Mouse (Mus musculus) cerebellum, adult 8-10 months (tissue): ENCODE measurements around the gene Snrpb2.

ENCODE experiments used
- DNase-seq: peaks from one replicate; pipeline ENCODE4 v3.0.0; 2022

The Snrpb2 gene

DNA sequence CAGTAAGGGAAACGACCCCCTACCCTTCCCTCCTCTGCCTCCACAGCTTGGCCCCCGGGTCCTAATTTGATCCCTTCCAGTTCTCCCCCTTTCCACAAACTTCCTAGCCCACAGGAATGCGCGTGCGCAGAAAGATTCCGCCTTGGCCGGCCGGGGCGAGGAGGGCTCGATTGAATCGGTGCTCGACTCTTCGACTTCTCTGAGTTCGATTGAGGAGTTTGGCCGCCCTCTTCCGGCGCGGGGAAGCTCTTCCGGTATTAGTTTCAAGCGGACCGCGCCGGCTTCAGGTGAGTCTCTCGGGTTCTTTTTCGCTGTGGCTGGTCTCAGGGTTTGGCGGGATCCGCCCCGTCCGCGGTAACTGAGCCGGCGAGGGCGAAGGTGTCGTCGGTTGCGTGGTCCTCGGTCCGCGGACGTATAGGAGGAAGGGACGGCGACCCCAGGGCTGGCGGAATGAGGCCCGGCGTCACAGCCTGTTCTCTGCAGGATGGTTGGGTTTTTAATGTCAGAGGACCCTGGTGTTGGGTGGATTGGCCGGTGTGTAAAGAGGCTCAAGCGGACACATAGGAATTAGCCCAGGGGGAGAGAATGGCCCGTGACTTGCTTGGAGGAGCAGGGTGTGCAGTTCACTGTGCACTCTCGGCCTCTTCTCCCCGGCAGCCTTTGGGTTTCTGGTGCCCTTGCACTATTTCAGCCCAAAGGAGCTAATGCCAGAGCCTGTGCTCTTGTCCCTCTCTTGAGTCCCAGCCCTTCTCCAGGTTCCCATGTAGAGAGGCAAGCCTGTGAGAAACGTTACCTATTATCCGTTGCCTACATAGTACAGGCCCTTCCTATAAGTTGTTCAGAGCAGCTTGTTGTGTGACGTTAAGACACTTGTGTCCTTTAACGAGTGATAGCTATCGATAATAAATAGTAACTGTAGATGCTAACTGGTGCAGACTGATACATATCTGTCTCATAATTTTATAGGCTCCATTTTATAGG lies at the start of gene Snrpb2:
Snrpb2 (plus strand) TSS at position 228 of the 981 bp plus-strand sequence.
- peak; percentile 86 for DNase-seq

DNA sequence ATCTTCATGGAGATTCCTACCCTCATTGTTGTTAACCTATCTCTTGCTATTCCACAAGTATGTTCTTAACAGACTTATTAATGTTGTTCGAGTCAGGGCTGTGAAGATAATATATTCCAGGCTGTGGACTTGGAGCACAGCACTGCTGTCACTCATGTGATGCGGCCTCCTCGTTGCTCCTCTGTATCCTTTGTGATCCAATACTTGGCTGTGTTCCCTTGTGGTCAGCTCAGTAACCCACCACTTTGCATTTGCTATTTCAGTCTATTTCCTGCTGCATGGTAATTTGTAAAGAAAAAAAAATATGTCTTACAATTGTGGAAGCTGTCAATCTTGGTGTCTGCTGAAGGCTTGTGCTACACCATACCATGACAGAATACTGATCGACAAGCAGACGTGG lies 49.8 kb upstream of the Snrpb2 start:
- DNase-seq: no peak

DNA sequence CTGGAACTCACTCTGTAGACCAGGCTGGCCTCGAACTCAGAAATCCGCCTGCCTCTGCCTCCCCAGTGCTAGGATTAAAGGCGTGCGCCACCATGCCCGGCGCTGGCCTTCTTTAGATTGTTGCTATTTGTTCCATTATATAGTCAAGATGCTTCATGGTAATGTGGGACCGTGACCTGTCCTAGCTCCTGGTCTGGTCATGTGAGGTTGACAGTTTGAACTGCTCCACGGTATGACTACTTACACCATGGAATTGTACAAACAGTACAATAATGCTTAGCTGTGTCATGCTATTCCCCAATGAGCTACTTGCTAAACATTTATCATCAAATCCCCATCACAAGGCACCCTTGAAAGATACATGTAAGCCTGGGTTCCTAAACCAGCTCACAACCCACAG lies 44.8 kb upstream of the Snrpb2 start:
- DNase-seq: no peak

DNA sequence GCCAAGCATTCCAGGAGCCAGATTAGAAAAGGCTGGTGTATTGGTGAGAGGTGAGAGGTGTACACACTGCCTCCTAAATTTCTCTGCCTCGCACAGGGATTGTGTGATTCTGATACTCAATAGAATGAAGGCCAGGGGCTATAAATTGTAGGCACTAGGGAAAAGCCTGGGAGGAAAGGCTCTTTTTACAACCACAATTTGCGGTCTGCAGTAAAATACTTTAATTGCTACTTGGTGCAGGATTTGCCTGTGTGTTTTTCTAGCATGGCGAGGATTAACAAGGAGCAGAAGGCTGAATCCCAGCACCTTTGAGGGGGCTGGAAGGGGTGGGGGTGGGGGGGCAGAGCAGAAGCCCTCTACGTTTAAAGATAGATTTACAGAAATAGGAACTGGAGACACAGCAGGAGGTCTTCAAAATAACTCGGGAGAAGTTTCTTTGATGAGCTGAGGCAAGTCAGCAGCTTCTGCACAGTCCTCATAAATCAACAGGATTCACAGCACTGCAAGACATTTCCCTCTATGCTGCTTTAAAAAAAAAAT lies 44.2 kb upstream of the Snrpb2 start:
- no peak for DNase-seq

DNA sequence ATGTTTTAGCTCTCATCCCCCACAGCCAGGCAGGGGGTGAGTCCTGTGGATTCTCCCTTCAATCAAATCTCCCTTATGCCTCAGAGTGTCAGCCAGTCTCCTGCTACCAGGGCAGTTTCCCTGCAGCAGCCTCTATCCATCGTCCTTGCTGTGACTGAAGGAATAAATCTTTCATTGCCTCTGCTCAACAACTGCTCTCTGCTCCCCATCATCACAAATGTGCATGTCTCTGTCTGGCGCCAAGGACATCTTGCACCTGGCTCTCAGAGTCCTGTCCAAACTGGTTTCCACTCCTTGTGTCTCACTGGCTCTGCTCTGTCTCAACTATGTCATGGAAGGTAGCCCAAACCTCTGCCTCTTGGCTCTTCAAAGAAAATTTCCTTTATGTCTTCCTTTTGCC lies 43.1 kb upstream of the Snrpb2 start:
- no peak for DNase-seq

DNA sequence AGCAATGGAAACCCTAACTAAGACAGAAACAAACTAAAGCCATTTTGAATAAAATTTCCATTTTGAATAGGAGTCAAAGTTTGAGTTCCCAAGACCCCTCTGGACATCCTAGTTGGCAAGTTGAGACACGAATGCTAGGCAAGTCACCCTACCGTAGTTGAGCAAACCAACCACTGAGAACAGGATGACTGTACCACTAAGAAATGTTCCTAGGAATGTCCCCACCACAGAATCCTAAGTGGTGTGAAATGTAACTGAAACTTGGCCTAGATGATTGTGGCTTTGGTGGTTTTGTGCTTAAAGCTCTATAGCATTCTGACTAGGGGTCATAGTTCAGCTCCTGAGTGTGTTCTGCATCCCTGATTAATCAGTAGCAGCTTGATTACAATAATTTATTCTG lies 39.5 kb upstream of the Snrpb2 start:
- no peak for DNase-seq

DNA sequence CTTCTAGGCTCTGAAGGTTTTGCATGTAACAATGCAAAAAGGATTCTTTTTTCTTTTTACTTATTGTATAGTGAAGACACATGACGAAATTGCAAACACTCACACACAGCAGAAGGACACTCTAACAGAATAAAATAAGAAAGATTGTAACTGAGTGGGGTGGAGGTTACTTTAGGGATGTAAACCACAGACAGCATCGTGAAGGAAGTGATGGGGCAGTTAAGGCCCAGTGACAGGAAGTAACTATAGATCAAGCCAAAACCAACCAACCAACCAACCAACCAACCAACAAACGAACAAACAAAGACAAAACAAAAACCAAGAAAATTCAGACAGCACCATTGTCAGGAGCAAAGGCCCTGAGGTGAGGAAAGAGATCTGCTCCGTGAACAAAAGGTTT lies 38.6 kb upstream of the Snrpb2 start:
- no peak for DNase-seq

DNA sequence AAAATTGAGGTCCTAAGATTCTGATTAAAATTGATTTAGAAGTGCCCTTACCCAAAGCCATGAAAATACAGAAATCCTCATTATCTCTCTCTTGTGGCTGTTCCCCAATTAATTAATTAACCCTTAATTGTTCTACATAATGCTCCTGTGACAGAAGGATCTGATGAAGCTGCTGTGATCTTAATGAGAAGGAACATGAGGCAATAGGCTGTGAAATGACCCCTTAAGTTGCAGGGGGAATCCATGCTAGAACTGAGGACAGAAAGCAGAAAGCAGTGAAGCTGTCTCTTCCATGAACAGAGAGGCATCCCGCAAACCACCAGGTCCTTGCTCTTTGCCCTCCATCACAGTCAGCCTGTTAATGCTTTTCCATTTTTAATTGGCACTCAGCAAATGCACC lies 31.6 kb upstream of the Snrpb2 start:
- DNase-seq: no peak

DNA sequence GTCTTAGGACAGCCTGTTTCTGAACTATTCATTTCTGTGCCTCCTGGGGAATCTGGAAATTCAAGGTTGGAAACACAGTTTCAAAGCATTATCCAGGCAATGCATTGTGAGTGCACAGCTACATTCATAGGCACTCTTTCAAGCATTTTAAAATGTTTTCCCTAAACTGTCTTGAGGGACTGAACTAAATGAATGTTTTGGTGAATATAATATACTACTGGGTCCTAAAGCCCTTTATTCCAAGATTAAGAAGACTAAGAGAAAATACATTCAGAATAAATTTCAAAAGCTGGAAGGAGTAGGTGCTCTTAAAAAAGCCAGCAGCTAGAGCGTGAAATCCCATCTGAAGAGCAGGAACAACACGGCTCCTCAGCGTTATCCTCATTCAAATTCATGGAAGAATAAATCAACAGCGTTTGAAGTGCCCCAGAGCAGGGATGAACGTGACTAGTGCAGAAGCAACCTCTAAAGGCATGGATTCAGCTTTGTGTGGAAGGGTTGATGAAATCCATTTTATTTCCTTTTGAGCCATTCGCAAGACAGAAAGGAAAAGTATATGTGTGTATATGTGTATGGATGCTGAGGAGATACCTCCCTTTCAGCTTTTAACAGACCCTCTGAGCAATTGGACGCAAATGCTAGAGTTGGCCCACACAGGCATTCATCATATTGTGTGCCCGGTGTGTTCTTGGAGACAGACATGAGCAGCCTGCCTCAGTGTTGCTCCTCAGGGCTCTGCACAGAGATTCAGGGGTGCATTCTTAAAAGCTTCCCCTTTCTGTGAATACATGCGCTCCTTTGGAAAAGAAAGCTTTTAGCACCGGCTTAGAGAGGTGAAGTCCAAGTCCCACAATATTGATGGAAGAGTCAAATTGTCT lies 30.2 kb upstream of the Snrpb2 start:
- no peak for DNase-seq

DNA sequence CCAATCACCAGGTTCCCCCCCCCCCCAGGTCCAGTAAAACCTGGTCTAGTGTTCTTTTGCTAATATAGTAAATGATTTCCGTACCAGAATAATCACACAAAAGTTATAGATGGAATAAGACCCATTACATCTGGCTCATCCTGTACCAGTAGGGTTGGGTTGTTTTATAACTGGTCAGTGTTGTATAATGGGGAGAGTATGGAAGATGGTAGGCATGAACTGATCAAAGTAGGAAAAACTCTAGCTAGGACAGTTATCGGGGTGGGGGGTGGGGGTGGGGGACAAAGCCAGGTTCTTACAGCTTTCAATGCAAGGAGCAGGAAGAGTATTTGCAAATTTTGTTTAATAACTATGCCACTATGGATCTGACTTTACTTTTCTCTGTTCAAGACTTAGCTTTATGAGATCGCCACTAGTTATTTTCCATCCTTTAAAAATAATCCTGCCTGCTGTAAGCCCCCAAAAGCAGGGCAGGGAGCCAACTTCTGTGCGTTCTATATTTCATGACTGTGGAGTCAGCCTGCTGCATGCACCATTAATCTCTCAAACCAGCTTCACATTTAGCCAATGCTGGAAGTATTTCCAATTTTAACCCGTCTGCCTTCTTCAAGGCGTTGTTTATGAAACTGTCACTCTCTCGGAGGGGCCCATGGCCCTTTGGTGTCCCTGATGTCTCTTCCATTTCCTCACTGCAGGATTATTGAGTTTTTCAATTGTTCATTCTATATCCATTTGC lies 28.3 kb upstream of the Snrpb2 start:
- no peak for DNase-seq

DNA sequence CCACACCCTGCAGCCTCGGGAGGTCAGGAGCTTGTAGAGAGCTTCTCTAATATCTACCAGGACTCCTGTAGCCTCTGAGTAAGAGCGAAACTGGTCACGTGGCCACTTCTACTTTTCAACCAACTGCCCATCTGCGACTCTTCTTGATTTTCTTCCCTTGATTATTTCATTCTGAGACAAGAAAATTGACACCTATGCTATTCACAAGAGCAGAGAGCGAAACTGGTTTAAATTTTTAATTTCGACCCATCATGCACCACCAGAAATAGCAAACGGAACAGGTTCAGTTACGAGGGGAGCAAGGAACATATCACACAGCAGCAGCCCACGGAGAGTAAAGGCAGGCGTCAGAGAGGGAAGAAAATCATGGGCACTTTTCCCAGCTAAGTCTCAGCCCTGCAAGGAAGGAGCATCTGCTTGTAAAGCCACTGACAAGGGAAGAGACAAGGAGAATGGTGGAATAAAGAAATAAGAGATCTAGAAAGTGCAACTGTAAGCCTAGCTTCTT lies 27.7 kb upstream of the Snrpb2 start:
- DNase-seq: no peak

DNA sequence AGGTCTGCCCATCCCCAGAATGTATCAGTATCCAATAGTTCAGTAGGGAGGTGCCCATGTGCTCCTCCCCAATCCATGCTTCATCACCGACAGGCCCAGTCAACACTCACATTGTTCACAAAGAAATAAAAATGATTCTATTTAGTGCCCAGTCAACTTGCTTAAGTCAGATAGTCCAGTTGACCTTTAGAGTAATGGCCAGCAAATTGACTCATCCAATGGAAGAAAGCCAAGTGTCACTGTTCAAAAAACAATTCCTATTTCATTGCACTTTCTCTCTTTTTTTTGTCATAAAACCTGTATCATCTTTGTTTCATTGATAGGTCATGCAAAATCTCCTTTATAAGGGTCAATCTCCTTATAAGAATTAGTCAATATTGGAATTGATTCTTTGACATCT lies 21.2 kb upstream of the Snrpb2 start:
- DNase-seq: no peak

DNA sequence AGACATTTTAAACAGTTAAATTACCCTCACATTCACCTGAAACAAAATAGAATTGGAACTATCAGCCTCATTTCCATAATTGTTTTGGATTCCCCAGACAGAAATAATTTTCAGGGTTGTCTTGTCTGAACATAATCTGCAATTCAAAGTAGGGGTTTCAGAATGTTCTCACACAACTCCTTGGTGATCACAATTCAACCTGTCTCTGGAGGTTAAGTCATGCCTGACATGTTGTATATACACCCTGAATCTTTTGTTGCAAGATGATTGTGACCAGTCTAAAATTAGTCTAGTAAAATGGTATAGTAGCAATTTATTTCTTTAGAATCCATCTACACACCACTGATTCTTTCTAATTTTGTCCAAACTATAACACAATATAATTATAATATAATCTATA lies 7.6 kb upstream of the Snrpb2 start:
- DNase-seq: no peak

DNA sequence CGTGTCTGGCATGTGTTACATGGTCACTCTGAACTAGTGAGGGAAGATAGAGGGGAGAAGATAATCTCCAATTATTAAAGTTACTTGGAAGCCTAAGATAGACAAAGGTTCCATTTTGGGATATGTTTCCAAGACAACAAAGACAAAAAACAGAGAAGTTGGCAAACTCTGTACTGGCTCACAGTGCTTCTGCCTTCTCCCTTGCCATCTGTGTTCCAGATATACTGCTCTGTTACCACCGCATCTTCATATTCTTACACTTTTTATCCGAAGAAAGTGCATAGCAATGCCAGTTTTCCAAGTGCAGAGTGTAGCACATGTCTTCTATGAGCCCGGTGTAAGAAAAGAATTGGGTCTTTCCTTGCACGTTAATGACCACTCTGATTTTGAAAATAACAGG lies 6.1 kb upstream of the Snrpb2 start:
- DNase-seq: no peak

DNA sequence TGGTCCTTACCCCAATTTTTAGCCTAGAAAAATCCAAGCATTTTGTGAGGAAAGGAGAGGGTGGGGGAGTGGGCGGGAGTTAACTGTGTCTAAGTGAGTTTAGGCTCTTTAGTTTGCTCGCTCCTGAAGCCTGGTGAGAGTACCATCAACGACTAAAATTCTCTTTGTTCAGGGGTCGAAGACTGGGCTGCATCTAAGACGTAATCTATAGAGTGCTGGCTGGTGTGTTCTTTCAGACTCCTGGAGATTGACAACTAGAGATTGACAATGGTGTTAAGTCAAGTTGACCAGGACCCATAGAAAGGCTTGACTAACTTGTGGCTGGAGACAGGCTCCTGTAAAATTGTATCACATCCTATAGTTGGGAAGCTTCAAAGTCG lies 417 bp upstream of the Snrpb2 start:
- DNase-seq: no peak

DNA sequence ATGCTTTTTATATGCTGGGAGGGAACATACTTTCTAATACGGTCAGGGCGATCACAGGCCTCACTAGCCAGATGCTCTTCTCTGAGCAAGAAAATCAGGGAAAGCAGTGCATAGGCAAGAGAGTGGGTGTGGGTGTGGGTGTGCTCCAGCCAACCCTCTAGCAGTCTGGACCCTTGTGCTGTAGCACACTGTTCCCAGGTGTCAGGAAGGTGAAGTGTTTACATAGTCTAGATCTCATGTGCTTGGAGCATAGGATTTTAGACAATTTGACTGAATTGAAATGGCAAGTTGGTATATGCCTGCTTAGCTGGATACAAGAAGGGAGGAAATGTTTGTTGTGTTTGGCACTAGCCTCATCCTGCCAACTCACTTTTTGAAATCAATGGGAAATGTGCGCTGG lies 3.1 kb downstream of the Snrpb2 start:
- no peak for DNase-seq

DNA sequence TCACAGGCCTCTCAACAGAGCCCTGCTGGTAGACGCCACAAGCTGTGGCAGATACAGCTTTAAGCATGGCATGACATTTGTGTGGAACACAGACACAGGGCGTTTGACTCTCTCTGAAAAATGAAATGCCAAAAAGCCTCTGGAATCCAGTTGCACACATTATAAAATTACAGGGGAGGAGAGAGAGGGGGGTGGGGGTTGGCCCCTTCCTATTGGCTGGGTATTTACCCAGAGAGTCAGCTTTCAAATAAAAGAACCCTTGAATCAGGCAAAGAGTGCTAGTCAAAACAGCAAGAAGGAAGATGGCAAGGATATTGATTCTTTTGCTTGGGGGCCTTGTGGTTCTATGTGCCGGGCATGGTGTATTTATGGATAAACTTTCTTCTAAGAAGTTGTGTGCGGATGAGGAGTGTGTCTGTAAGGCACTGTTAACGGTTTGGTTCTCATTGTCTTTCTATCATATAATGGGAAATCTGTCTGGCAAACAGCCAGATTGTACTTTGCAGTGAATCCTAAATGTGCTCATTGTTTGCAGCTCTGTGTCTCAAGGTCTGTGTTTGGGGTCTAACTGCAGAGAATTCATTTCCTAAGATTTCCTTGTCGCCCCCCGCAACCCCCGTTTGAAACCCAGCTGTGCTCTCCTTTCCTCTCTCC lies 15.5 kb downstream of the Snrpb2 start, which contains the start of gene Otor:
Otor (plus strand) TSS at position 276 of the 654 bp plus-strand sequence.
- DNase-seq: no peak

DNA sequence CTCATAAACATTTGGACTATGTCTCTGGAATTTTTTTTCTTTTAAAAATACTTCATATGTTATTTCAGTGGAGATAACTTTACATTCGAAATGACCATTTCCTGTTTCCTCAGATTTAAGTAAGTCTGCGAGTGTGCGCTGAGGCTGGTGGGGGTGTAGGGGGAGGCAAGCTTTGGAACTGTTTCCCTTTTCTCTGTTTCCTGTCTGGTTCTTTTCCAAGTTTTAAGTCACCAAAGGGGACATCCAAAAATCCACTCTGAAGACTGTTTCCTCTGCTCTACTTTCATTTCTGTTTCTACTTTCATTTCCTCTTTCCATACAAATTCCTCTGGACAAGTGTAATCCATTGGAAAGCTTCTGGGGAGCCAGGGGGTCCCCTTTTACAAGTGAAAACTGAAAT lies 18.9 kb downstream of the Snrpb2 start:
- no peak for DNase-seq

DNA sequence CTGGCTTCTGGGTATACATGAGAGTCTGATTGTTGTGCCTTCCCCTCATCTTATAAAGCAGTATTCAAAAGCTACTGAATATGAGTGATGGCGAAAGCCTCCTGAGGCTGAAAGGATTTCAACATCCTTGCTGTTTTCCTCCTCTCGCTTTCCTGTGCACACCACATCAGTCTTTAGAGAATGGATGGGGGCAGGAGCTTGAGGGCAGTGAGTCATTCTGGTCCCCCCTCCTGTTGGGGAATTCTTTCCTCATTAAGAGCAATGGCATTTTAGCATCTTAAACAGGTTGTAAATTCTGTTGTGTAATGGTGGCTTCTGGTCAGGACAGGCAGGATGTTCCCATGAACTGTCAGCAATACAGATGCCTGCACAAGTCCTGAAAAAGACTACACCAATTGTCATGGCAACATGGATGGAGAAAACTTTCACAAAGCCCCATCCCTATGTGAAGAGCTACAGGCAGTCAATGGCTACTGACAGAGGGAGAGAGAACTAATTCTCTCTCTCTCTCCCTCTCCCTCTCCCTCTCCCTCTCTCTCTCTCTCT lies 22.1 kb downstream of the Snrpb2 start:
- no peak for DNase-seq

DNA sequence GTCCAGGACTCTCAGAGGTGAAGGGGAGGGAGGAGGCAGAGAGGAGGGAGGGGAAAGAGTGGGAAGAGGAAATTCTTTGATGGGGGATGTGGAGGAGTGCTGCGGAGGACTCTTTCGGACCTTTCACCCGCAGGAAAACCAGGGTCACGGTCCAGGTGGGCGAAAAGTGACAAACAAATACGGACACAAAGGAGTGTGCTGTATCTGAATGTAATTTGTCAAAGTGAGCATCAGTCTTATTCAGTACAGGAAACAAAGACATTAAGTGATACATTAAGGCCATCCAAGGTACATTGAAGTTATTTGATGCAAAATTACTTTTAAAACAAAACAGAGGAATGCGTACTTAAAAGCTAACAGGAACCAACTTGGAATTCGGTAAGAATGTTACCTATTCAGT lies 27.0 kb downstream of the Snrpb2 start:
- DNase-seq: no peak

DNA sequence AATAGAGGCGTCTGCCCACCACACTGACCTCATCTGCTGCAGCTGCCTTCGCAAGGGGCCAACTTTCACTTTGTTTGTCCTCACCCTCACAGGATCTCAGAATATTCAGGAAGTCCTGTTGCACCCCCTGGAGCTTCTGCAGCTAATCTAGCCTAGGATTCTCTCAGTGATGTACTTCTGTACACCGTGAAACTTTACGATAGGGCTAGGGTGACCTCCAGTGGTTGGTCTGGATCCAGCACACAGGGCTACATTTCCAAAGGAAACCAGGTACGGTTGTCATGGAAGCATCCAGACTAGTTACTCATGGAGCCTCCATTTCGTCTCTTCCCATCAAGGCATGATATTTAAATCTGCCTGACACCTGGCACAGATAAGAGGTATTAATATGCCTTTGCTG lies 30.9 kb downstream of the Snrpb2 start:
- DNase-seq: peak; percentile 11

DNA sequence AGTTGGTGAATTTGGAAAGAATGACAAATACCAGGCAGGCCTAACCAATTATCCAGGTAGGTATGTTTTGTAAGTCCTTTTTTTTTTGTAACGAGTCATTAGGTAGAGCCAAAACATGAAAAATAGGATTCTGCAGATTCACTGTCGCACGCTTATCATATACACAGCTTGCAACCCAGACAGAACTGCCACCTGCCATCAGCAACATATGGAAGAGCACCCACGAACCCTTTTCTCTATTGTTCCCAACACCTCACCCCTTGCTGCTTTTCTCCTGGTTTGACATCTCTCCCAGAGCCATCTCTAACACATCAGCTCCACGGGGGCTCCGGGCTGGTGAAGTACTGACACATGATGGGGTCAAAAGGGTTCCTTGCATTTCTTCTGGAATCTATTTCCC lies 31.9 kb downstream of the Snrpb2 start:
- DNase-seq: no peak
